Mouse (Mus musculus): Measurements from ENCODE around the gene Pgpep1l. TPM values are rescaled to one million over a fixed set of nuclear protein-coding genes. Genes with fewer than 3 reads are reported as not detected.

Gene Pgpep1l
- polyA plus RNA-seq, 1 experiment, result not detected

- no peak overlapping the region for H3K4me3 ChIP-seq (ENCODE audit: insufficient read depth, poor library complexity, severe bottlenecking)
Measured at GRCm38 (mm10) chr7:68245681-68246080, 18.4 kb downstream of the Pgpep1l start.

GRCm38 (mm10) chr7:68241205-68241604 is 22.8 kb downstream of the Pgpep1l start:
- Histone ChIP-seq H3K27me3 (ENCODE audit: control insufficient read depth, insufficient read depth, insufficient read length) (no peaks in the 10 kb centered on the region), H3K36me3 (ENCODE audit: control insufficient read depth, insufficient read depth) (no peaks in the 10 kb centered on the region), H3K79me2 (ENCODE audit: control insufficient read depth, insufficient read depth) (no peaks in the 10 kb centered on the region), H3ac (ENCODE audit: control insufficient read depth, insufficient read length, low read depth) (no peak overlapping the region), H3K4me3 (ENCODE audit: insufficient read depth, poor library complexity, severe bottlenecking) (no peak overlapping the region), H3K79me3 (ENCODE audit: low read depth) (no peaks in the 10 kb centered on the region)
- TF ChIP-seq USF1 (IDR thresholded peaks at IDR 0.05; ENCODE audit: low read depth) (no peak), MYOD1 (IDR thresholded peaks at IDR 0.05; ENCODE audit: control insufficient read depth, insufficient read length, low read depth) (no peak)

More at GRCm38 (mm10) chr7:68245681-68246080, 18.4 kb downstream of the Pgpep1l start:
- no peaks in the 10 kb centered on the region for H3K79me3 ChIP-seq (ENCODE audit: low read depth)
- TF ChIP-seq MYOD1 (IDR thresholded peaks at IDR 0.05; ENCODE audit: control insufficient read depth, insufficient read length, low read depth), result no peak
- TF ChIP-seq FOSL1 (IDR thresholded peaks at IDR 0.05; ENCODE audit: insufficient read depth, low read length, poor library complexity, severe bottlenecking), result no peak
- no peak for TF ChIP-seq MYOG (IDR thresholded peaks at IDR 0.05; ENCODE audit: control insufficient read depth, extremely low read depth, insufficient read length)
- no peak for TF ChIP-seq CTCF (IDR thresholded peaks at IDR 0.05; ENCODE audit: control insufficient read depth, insufficient read depth, insufficient read length)
- no peak for TF ChIP-seq USF1 (IDR thresholded peaks at IDR 0.05; ENCODE audit: low read depth)
- TF ChIP-seq MAX (IDR thresholded peaks at IDR 0.05), result no peak
- no peak for TF ChIP-seq CEBPB (IDR thresholded peaks at IDR 0.05; ENCODE audit: low read depth)
- H3K27me3 ChIP-seq (ENCODE audit: control insufficient read depth, insufficient read depth, insufficient read length), result no peaks in the 10 kb centered on the region
- no peaks in the 10 kb centered on the region for H3K36me3 ChIP-seq (ENCODE audit: control insufficient read depth, insufficient read depth)
- no peaks in the 10 kb centered on the region for H3K79me2 ChIP-seq (ENCODE audit: control insufficient read depth, insufficient read depth)
- H3ac ChIP-seq (ENCODE audit: control insufficient read depth, insufficient read length, low read depth), result no peak overlapping the region

GRCm38 (mm10) chr7:68239220-68239827 is 24.7 kb downstream of the Pgpep1l start:
- Histone ChIP-seq H3K4me3 (ENCODE audit: insufficient read depth, poor library complexity, severe bottlenecking) (no peak overlapping the region), H3K79me2 (ENCODE audit: control insufficient read depth, insufficient read depth) (no peaks in the 10 kb centered on the region), H3K79me3 (ENCODE audit: low read depth) (no peaks in the 10 kb centered on the region), H3K36me3 (ENCODE audit: control insufficient read depth, insufficient read depth) (no peaks in the 10 kb centered on the region), H3K27me3 (ENCODE audit: control insufficient read depth, insufficient read depth, insufficient read length) (no peaks in the 10 kb centered on the region), H3ac (ENCODE audit: control insufficient read depth, insufficient read length, low read depth) (no peak overlapping the region)
- TF ChIP-seq MYOG (IDR thresholded peaks at IDR 0.05; ENCODE audit: control insufficient read depth, extremely low read depth, insufficient read length) (no peak), FOSL1 (IDR thresholded peaks at IDR 0.05; ENCODE audit: insufficient read depth, low read length, poor library complexity, severe bottlenecking) (no peak), MAX (IDR thresholded peaks at IDR 0.05) (no peak), CTCF (IDR thresholded peaks at IDR 0.05; ENCODE audit: control insufficient read depth, insufficient read depth, insufficient read length) (no peak), MYOD1 (IDR thresholded peaks at IDR 0.05; ENCODE audit: control insufficient read depth, insufficient read length, low read depth) (no peak), USF1 (IDR thresholded peaks at IDR 0.05; ENCODE audit: low read depth) (no peak), CEBPB (IDR thresholded peaks at IDR 0.05; ENCODE audit: low read depth) (no peak)

- Histone ChIP-seq H3K27me3 (ENCODE audit: control insufficient read depth, insufficient read depth, insufficient read length) (no peaks in the 10 kb centered on the region), H3ac (ENCODE audit: control insufficient read depth, insufficient read length, low read depth) (no peak overlapping the region), H3K36me3 (ENCODE audit: control insufficient read depth, insufficient read depth) (no peaks in the 10 kb centered on the region), H3K79me3 (ENCODE audit: low read depth) (no peaks in the 10 kb centered on the region), H3K4me3 (ENCODE audit: insufficient read depth, poor library complexity, severe bottlenecking) (no peak overlapping the region), H3K79me2 (ENCODE audit: control insufficient read depth, insufficient read depth) (no peaks in the 10 kb centered on the region)
- TF ChIP-seq CTCF (IDR thresholded peaks at IDR 0.05; ENCODE audit: control insufficient read depth, insufficient read depth, insufficient read length), result no peak
- no peak for TF ChIP-seq MYOG (IDR thresholded peaks at IDR 0.05; ENCODE audit: control insufficient read depth, extremely low read depth, insufficient read length)
- TF ChIP-seq USF1 (IDR thresholded peaks at IDR 0.05; ENCODE audit: low read depth), result no peak
- TF ChIP-seq FOSL1 (IDR thresholded peaks at IDR 0.05; ENCODE audit: insufficient read depth, low read length, poor library complexity, severe bottlenecking), result no peak
- no peak for TF ChIP-seq CEBPB (IDR thresholded peaks at IDR 0.05; ENCODE audit: low read depth)
- TF ChIP-seq MAX (IDR thresholded peaks at IDR 0.05), result no peak
- no peak for TF ChIP-seq MYOD1 (IDR thresholded peaks at IDR 0.05; ENCODE audit: control insufficient read depth, insufficient read length, low read depth)
Measured at GRCm38 (mm10) chr7:68236817-68237216, 27.2 kb downstream of the Pgpep1l start.

- no peak overlapping the region for H3K4me3 ChIP-seq (ENCODE audit: insufficient read depth, poor library complexity, severe bottlenecking)
- TF ChIP-seq USF1 (IDR thresholded peaks at IDR 0.05; ENCODE audit: low read depth) (no peak), MYOD1 (IDR thresholded peaks at IDR 0.05; ENCODE audit: control insufficient read depth, insufficient read length, low read depth) (no peak), MAX (IDR thresholded peaks at IDR 0.05) (no peak), CTCF (IDR thresholded peaks at IDR 0.05; ENCODE audit: control insufficient read depth, insufficient read depth, insufficient read length) (no peak), FOSL1 (IDR thresholded peaks at IDR 0.05; ENCODE audit: insufficient read depth, low read length, poor library complexity, severe bottlenecking) (no peak), CEBPB (IDR thresholded peaks at IDR 0.05; ENCODE audit: low read depth) (no peak), MYOG (IDR thresholded peaks at IDR 0.05; ENCODE audit: control insufficient read depth, extremely low read depth, insufficient read length) (no peak)
- H3K79me2 ChIP-seq (ENCODE audit: control insufficient read depth, insufficient read depth), result no peaks in the 10 kb centered on the region
- H3K36me3 ChIP-seq (ENCODE audit: control insufficient read depth, insufficient read depth), result no peaks in the 10 kb centered on the region
- H3ac ChIP-seq (ENCODE audit: control insufficient read depth, insufficient read length, low read depth), result no peak overlapping the region
- no peaks in the 10 kb centered on the region for H3K27me3 ChIP-seq (ENCODE audit: control insufficient read depth, insufficient read depth, insufficient read length)
- H3K79me3 ChIP-seq (ENCODE audit: low read depth), result no peaks in the 10 kb centered on the region
Measured at GRCm38 (mm10) chr7:68233619-68234223, 30.3 kb downstream of the Pgpep1l start.
